Mouse (Mus musculus): ENCODE results near the gene Vmn1r89. TPM values are rescaled to one million over a fixed set of nuclear protein-coding genes. Genes with fewer than 3 reads are reported as not detected.

Gene Vmn1r89
- total RNA-seq (2012; rRNA removed), result not detected in 2 replicates

GRCm38 (mm10) chr7:13212720-13213119 is at the start of gene Vmn1r89:
TSS of gene Vmn1r89 (plus strand) at chr7:13213020.
- in situ Hi-C loops (cut with MboI; ENCODE audit: low sequenced_read_pairs in 2 of 2, unreplicated experiment in 2 of 2), result no loop called here
- no peak for TF ChIP-seq ZC3H11A (IDR thresholded peaks at IDR 0.05; ENCODE audit: borderline replicate concordance, low read depth, low read length)
- no peak for TF ChIP-seq HCFC1 (IDR thresholded peaks at IDR 0.05; ENCODE audit: borderline replicate concordance, insufficient read depth, low read length)
- no peak for TF ChIP-seq CHD2 (IDR thresholded peaks at IDR 0.05; ENCODE audit: low read depth, low read length)
- no peak for TF ChIP-seq ZNF384 (IDR thresholded peaks at IDR 0.05; ENCODE audit: low read depth, low read length)
- TF ChIP-seq MAFK (IDR thresholded peaks at IDR 0.05; ENCODE audit: insufficient read depth, low read depth, low read length), result no peak
- Histone ChIP-seq H3K27ac (ENCODE audit: insufficient read depth, low read depth, low read length, poor library complexity, severe bottlenecking) (no peak within 1 kb of the TSS), H3K4me1 (ENCODE audit: control insufficient read depth in 2 of 2, insufficient read depth in 2 of 2, low read length in 2 of 2, poor library complexity in 1 of 2) (no peaks in the 10 kb centered on the region), H3K36me3 (ENCODE audit: control insufficient read depth, insufficient read depth, low read length, poor library complexity, severe bottlenecking) (no peaks in the 10 kb centered on the region), H3K9ac (ENCODE audit: insufficient read depth, low read depth, low read length, poor library complexity, severe bottlenecking) (no peak within 1 kb of the TSS), H3K4me3 (ENCODE audit: insufficient read depth in 1 of 2, low read depth in 1 of 2, low read length in 2 of 2, poor library complexity in 1 of 2, severe bottlenecking in 1 of 2) (no peak within 1 kb of the TSS), H3K9me3 (ENCODE audit: control insufficient read depth, insufficient read depth, low read depth, low read length) (no peaks in the 10 kb centered on the region)
- no peak for DNase-seq (ENCODE audit: low read depth, low spot score)

- TF ChIP-seq ZC3H11A (IDR thresholded peaks at IDR 0.05; ENCODE audit: borderline replicate concordance, low read depth, low read length) (no peak), CHD2 (IDR thresholded peaks at IDR 0.05; ENCODE audit: low read depth, low read length) (no peak), MAFK (IDR thresholded peaks at IDR 0.05; ENCODE audit: insufficient read depth, low read depth, low read length) (no peak), HCFC1 (IDR thresholded peaks at IDR 0.05; ENCODE audit: borderline replicate concordance, insufficient read depth, low read length) (no peak), ZNF384 (IDR thresholded peaks at IDR 0.05; ENCODE audit: low read depth, low read length) (no peak)
- in situ Hi-C loops (cut with MboI; ENCODE audit: low sequenced_read_pairs in 2 of 2, unreplicated experiment in 2 of 2), result no loop called here
- Histone ChIP-seq H3K9me3 (ENCODE audit: control insufficient read depth, insufficient read depth, low read depth, low read length) (no peaks in the 10 kb centered on the region), H3K9ac (ENCODE audit: insufficient read depth, low read depth, low read length, poor library complexity, severe bottlenecking) (peak overlapping the region; percentile 36; the same call in 1 of the 2 replicates), H3K27ac (ENCODE audit: insufficient read depth, low read depth, low read length, poor library complexity, severe bottlenecking) (no peak overlapping the region), H3K4me3 (ENCODE audit: insufficient read depth in 1 of 2, low read depth in 1 of 2, low read length in 2 of 2, poor library complexity in 1 of 2, severe bottlenecking in 1 of 2) (peak overlapping the region; percentile 2 to 52; a peak in 2 of 4 replicates), H3K4me1 (ENCODE audit: control insufficient read depth in 2 of 2, insufficient read depth in 2 of 2, low read length in 2 of 2, poor library complexity in 1 of 2) (peaks cover 0 to 2% of the 10 kb centered on the region in 2 experiments; a peak in 1 of 4 replicates), H3K36me3 (ENCODE audit: control insufficient read depth, insufficient read depth, low read length, poor library complexity, severe bottlenecking) (no peaks in the 10 kb centered on the region)
- no peak for DNase-seq (ENCODE audit: low read depth, low spot score)
Observed at GRCm38 (mm10) chr7:13260746-13261700, 48.2 kb downstream of the Vmn1r89 start.

GRCm38 (mm10) chr7:13263851-13264250 is 51.0 kb downstream of the Vmn1r89 start:
- TF ChIP-seq MAFK (IDR thresholded peaks at IDR 0.05; ENCODE audit: insufficient read depth, low read depth, low read length) (no peak), ZC3H11A (IDR thresholded peaks at IDR 0.05; ENCODE audit: borderline replicate concordance, low read depth, low read length) (no peak), HCFC1 (IDR thresholded peaks at IDR 0.05; ENCODE audit: borderline replicate concordance, insufficient read depth, low read length) (no peak), ZNF384 (IDR thresholded peaks at IDR 0.05; ENCODE audit: low read depth, low read length) (no peak), CHD2 (IDR thresholded peaks at IDR 0.05; ENCODE audit: low read depth, low read length) (no peak)
- Histone ChIP-seq H3K4me1 (ENCODE audit: control insufficient read depth in 2 of 2, insufficient read depth in 2 of 2, low read length in 2 of 2, poor library complexity in 1 of 2) (peaks cover 0 to 2% of the 10 kb centered on the region in 2 experiments; a peak in 1 of 4 replicates), H3K36me3 (ENCODE audit: control insufficient read depth, insufficient read depth, low read length, poor library complexity, severe bottlenecking) (no peaks in the 10 kb centered on the region), H3K4me3 (ENCODE audit: insufficient read depth in 1 of 2, low read depth in 1 of 2, low read length in 2 of 2, poor library complexity in 1 of 2, severe bottlenecking in 1 of 2) (no peak overlapping the region), H3K9ac (ENCODE audit: insufficient read depth, low read depth, low read length, poor library complexity, severe bottlenecking) (no peak overlapping the region), H3K9me3 (ENCODE audit: control insufficient read depth, insufficient read depth, low read depth, low read length) (no peaks in the 10 kb centered on the region), H3K27ac (ENCODE audit: insufficient read depth, low read depth, low read length, poor library complexity, severe bottlenecking) (no peak overlapping the region)
- DNase-seq (ENCODE audit: low read depth, low spot score), result no peak
- in situ Hi-C loops (cut with MboI; ENCODE audit: low sequenced_read_pairs in 2 of 2, unreplicated experiment in 2 of 2), result no loop called here

GRCm38 (mm10) chr7:13264396-13264795 is 51.6 kb downstream of the Vmn1r89 start:
- H3K4me3 ChIP-seq (ENCODE audit: insufficient read depth in 1 of 2, low read depth in 1 of 2, low read length in 2 of 2, poor library complexity in 1 of 2, severe bottlenecking in 1 of 2), result no peak overlapping the region
- H3K9ac ChIP-seq (ENCODE audit: insufficient read depth, low read depth, low read length, poor library complexity, severe bottlenecking), result no peak overlapping the region
- TF ChIP-seq ZC3H11A (IDR thresholded peaks at IDR 0.05; ENCODE audit: borderline replicate concordance, low read depth, low read length) (no peak), ZNF384 (IDR thresholded peaks at IDR 0.05; ENCODE audit: low read depth, low read length) (no peak), CHD2 (IDR thresholded peaks at IDR 0.05; ENCODE audit: low read depth, low read length) (no peak), MAFK (IDR thresholded peaks at IDR 0.05; ENCODE audit: insufficient read depth, low read depth, low read length) (no peak), HCFC1 (IDR thresholded peaks at IDR 0.05; ENCODE audit: borderline replicate concordance, insufficient read depth, low read length) (no peak)
- peaks cover 0 to 2% of the 10 kb centered on the region in 2 experiments; a peak in 1 of 4 replicates for H3K4me1 ChIP-seq (ENCODE audit: control insufficient read depth in 2 of 2, insufficient read depth in 2 of 2, low read length in 2 of 2, poor library complexity in 1 of 2)
- no peak for DNase-seq (ENCODE audit: low read depth, low spot score)
- in situ Hi-C loops (cut with MboI; ENCODE audit: low sequenced_read_pairs in 2 of 2, unreplicated experiment in 2 of 2), result no loop called here
- no peak overlapping the region for H3K27ac ChIP-seq (ENCODE audit: insufficient read depth, low read depth, low read length, poor library complexity, severe bottlenecking)
- H3K9me3 ChIP-seq (ENCODE audit: control insufficient read depth, insufficient read depth, low read depth, low read length), result no peaks in the 10 kb centered on the region
- no peaks in the 10 kb centered on the region for H3K36me3 ChIP-seq (ENCODE audit: control insufficient read depth, insufficient read depth, low read length, poor library complexity, severe bottlenecking)

All from ES-E14 (cell line).